Mouse (Mus musculus): ENCODE measurements around the gene Olfr1392. TPM values are rescaled to one million over a fixed set of nuclear protein-coding genes. Genes with fewer than 3 reads are reported as not detected.

Gene Olfr1392
- total and polyA plus RNA-seq, 3 experiments = not detected

DNA sequence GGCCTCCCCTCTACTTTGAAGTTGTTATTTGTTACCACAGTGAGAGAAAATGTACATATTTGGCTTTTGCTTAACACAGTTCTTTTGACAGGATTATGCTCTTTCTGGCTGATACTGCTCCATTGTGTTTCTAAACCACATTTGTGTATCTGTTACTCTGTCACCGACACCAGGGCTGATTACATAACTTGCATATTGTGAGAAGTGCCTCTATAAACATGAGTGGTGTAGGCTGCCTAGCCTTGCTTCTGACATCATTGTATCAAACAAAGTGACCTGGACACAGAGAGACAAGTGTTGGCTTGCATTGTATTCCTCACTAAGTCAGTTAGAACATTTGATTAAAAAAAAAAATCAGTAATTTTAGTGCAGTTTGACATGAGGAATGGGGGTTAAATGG, 25.3 kb upstream of the Olfr1392 start:
- Histone ChIP-seq H3K4me2 (ENCODE audit: insufficient read depth, low read depth, poor library complexity, severe bottlenecking) (no peak overlapping the region), H3K4me1 (ENCODE audit: control insufficient read depth in 1 of 2, insufficient read depth in 2 of 2) (peaks cover 3 to 27% of the 10 kb centered on the region in 2 experiments), H3K4me3 (replicated peaks in 1 of 3; ENCODE audit: low read depth in 2 of 3, low read length in 2 of 3, poor library complexity in 1 of 3) (no peak overlapping the region), H3K36me3 (replicated peaks in 1 of 2; ENCODE audit: control insufficient read depth in 1 of 2, insufficient read depth in 1 of 2, low read length in 1 of 2) (peaks cover 60 to 90% of the 10 kb centered on the region in 2 experiments), H3K27ac (ENCODE audit: insufficient read depth, low read depth) (no peak overlapping the region), H3K9me3 (replicated peaks; ENCODE audit: low read length) (no peaks in the 10 kb centered on the region), H3K9ac (ENCODE audit: insufficient read depth, low read depth) (no peak overlapping the region), H3K27me3 (replicated peaks) (no peaks in the 10 kb centered on the region), H3K79me2 (replicated peaks; ENCODE audit: control insufficient read depth, extremely low read depth, insufficient read depth, poor library complexity, severe bottlenecking) (peaks cover 24% of the 10 kb centered on the region)
- DNase-seq (ENCODE audit: extremely low read depth) = no peak
- no peak for TF ChIP-seq USF1 (IDR thresholded peaks at IDR 0.05; ENCODE audit: low read depth, low read length)
- TF ChIP-seq MAFK (IDR thresholded peaks at IDR 0.05; ENCODE audit: insufficient replicate concordance, low read length) = no peak
- no peak for TF ChIP-seq CHD2 (IDR thresholded peaks at IDR 0.05; ENCODE audit: low read length)
- TF ChIP-seq JUN (IDR thresholded peaks at IDR 0.05; ENCODE audit: insufficient read depth, low read depth, low read length) = no peak
- no peak for TF ChIP-seq HCFC1 (IDR thresholded peaks at IDR 0.05; ENCODE audit: low read depth, low read length)
- no peak for TF ChIP-seq MXI1 (IDR thresholded peaks at IDR 0.05; ENCODE audit: low read depth, low read length)
- TF ChIP-seq POLR2AphosphoS2 (IDR thresholded peaks at IDR 0.05; ENCODE audit: low read depth, low read length) = no peak
- dilution Hi-C loops (cut with MboI; ENCODE audit: extremely low pct_ligation_motif_present, extremely low pct_unique_long_range_greater_than_20kb, low sequenced_read_pairs) (no loop called here), in situ Hi-C loops (cut with MboI; ENCODE audit: low pct_ligation_motif_present, low pct_unique_long_range_greater_than_20kb, low sequenced_read_pairs) (loop anchor here (5.0 to 25.0 kb wide), 3 partner anchors 63 to 475 kb away; partner anchors contain the start of gene Olfr1396)

DNA sequence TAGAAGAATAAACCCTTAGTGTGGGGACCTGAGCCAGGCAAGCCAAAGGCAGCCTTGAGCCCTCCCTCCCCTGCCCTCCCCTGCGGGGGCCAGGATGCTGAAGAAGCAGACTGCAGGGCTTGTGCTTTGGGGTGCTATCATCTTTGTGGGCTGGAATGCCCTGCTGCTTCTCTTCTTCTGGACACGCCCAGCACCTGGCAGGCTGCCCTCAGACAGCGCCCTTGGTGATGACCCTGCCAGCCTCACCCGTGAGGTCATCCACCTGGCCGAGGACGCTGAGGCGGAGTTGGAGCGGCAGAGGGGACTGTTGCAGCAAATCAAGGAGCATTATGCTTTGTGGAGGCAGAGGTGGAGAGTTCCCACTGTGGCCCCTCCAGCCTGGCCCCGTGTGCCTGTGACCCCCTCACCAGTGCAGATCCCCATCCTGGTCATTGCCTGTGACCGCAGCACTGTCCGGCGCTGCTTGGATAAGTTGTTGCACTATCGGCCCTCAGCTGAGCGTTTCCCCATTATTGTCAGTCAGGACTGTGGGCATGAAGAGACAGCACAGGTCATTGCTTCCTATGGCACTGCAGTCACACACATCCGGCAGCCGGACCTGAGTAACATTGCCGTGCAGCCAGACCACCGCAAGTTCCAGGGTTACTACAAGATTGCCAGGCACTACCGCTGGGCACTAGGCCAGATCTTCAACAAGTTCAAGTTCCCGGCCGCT, 24.3 kb upstream of the Olfr1392 start:
- Histone ChIP-seq H3K27ac (ENCODE audit: insufficient read depth, low read depth) (no peak overlapping the region), H3K4me2 (ENCODE audit: insufficient read depth, low read depth, poor library complexity, severe bottlenecking) (no peak overlapping the region), H3K4me3 (replicated peaks in 1 of 3; ENCODE audit: low read depth in 2 of 3, low read length in 2 of 3, poor library complexity in 1 of 3) (no peak overlapping the region), H3K36me3 (replicated peaks in 1 of 2; ENCODE audit: control insufficient read depth in 1 of 2, insufficient read depth in 1 of 2, low read length in 1 of 2) (peaks cover 55 to 87% of the 10 kb centered on the region in 2 experiments), H3K9ac (ENCODE audit: insufficient read depth, low read depth) (no peak overlapping the region), H3K79me2 (replicated peaks; ENCODE audit: control insufficient read depth, extremely low read depth, insufficient read depth, poor library complexity, severe bottlenecking) (peaks cover 17% of the 10 kb centered on the region), H3K27me3 (replicated peaks) (no peaks in the 10 kb centered on the region), H3K4me1 (ENCODE audit: control insufficient read depth in 1 of 2, insufficient read depth in 2 of 2) (peaks cover 3 to 18% of the 10 kb centered on the region in 2 experiments), H3K9me3 (replicated peaks; ENCODE audit: low read length) (no peaks in the 10 kb centered on the region)
- no peak for DNase-seq (ENCODE audit: extremely low read depth)
- dilution Hi-C loops (cut with MboI; ENCODE audit: extremely low pct_ligation_motif_present, extremely low pct_unique_long_range_greater_than_20kb, low sequenced_read_pairs) (no loop called here), in situ Hi-C loops (cut with MboI; ENCODE audit: low pct_ligation_motif_present, low pct_unique_long_range_greater_than_20kb, low sequenced_read_pairs) (loop anchor here (5.0 to 25.0 kb wide), 3 partner anchors 63 to 476 kb away; partner anchors contain the start of gene Olfr1396)
- TF ChIP-seq USF2 (conservative IDR thresholded peaks at IDR 0.05; ENCODE audit: low read depth, low read length) (no peak), POLR2AphosphoS2 (IDR thresholded peaks at IDR 0.05; ENCODE audit: low read depth, low read length) (peak; percentile 3; the same call in 1 of the 2 replicates), CHD2 (IDR thresholded peaks at IDR 0.05; ENCODE audit: low read length) (no peak), NELFE (IDR thresholded peaks at IDR 0.05; ENCODE audit: low read depth, low read length) (no peak)

DNA sequence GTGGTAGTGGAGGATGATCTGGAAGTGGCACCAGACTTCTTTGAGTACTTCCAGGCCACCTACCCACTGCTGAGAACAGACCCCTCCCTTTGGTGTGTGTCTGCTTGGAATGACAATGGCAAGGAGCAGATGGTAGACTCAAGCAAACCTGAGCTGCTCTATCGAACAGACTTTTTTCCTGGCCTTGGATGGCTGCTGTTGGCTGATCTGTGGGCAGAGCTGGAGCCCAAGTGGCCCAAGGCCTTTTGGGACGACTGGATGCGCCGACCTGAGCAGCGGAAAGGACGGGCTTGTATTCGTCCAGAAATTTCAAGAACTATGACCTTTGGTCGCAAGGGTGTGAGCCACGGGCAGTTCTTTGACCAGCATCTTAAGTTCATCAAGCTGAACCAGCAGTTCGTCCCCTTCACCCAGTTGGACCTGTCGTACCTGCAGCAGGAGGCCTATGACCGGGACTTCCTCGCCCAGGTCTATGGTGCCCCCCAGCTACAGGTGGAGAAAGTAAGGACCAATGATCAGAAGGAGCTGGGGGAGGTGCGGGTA, 23.7 kb upstream of the Olfr1392 start:
- Histone ChIP-seq H3K9ac (ENCODE audit: insufficient read depth, low read depth) (no peak overlapping the region), H3K4me3 (replicated peaks in 1 of 3; ENCODE audit: low read depth in 2 of 3, low read length in 2 of 3, poor library complexity in 1 of 3) (no peak overlapping the region), H3K27me3 (replicated peaks) (no peaks in the 10 kb centered on the region), H3K4me2 (ENCODE audit: insufficient read depth, low read depth, poor library complexity, severe bottlenecking) (no peak overlapping the region), H3K79me2 (replicated peaks; ENCODE audit: control insufficient read depth, extremely low read depth, insufficient read depth, poor library complexity, severe bottlenecking) (peaks cover 16% of the 10 kb centered on the region), H3K4me1 (ENCODE audit: control insufficient read depth in 1 of 2, insufficient read depth in 2 of 2) (peaks cover 0 to 13% of the 10 kb centered on the region in 2 experiments; a peak in 2 of 4 replicates), H3K27ac (ENCODE audit: insufficient read depth, low read depth) (no peak overlapping the region), H3K9me3 (replicated peaks; ENCODE audit: low read length) (no peaks in the 10 kb centered on the region), H3K36me3 (replicated peaks in 1 of 2; ENCODE audit: control insufficient read depth in 1 of 2, insufficient read depth in 1 of 2, low read length in 1 of 2) (peaks cover 56 to 88% of the 10 kb centered on the region in 2 experiments)
- no peak for DNase-seq (ENCODE audit: extremely low read depth)
- dilution Hi-C loops (cut with MboI; ENCODE audit: extremely low pct_ligation_motif_present, extremely low pct_unique_long_range_greater_than_20kb, low sequenced_read_pairs) = no loop called here
- TF ChIP-seq USF1 (IDR thresholded peaks at IDR 0.05; ENCODE audit: low read depth, low read length) (no peak), BHLHE40 (IDR thresholded peaks at IDR 0.05; ENCODE audit: low read depth, low read length) (no peak), GABPA (IDR thresholded peaks at IDR 0.05; ENCODE audit: insufficient replicate concordance, low read depth, low read length) (no peak), JUND (conservative IDR thresholded peaks at IDR 0.05; ENCODE audit: low read depth, low read length) (no peak), UBTF (IDR thresholded peaks at IDR 0.05; ENCODE audit: low read depth, low read length) (no peak), USF2 (conservative IDR thresholded peaks at IDR 0.05; ENCODE audit: low read depth, low read length) (no peak), MEF2A (IDR thresholded peaks at IDR 0.05; ENCODE audit: borderline replicate concordance, low read depth, low read length) (no peak), MAX (IDR thresholded peaks at IDR 0.05; ENCODE audit: low read length) (no peak), E2F4 (IDR thresholded peaks at IDR 0.05; ENCODE audit: insufficient replicate concordance, low read depth, low read length) (no peak)
- in situ Hi-C loops (cut with MboI; ENCODE audit: low pct_ligation_motif_present, low pct_unique_long_range_greater_than_20kb, low sequenced_read_pairs) = loop anchor here (5.0 to 25.0 kb wide), 3 partner anchors 64 to 477 kb away; partner anchors contain the start of gene Olfr1396
